Mouse (Mus musculus): ENCODE measurements around the gene Inpp4b. TPM values are rescaled to one million over a fixed set of nuclear protein-coding genes. Genes with fewer than 3 reads are reported as not detected.

Gene Inpp4b
- polyA plus RNA-seq, 1 experiment from 2014 or later = 9.1 TPM

GRCm38 (mm10) chr8:81489894-81490661, 147.7 kb downstream of the Inpp4b start:
- peak overlapping the region; percentile 34 for H3K27ac ChIP-seq
- WGBS = 50% methylated on average over 2 of the region's 2 CpGs
- peak; percentile 86 for DNase-seq (ENCODE audit: low spot score)
- no peaks in the 10 kb centered on the region for H3K27me3 ChIP-seq (ENCODE audit: insufficient read depth, low read length)
- H3K36me3 ChIP-seq (ENCODE audit: insufficient read depth, low read length) = no peaks in the 10 kb centered on the region
- no peak overlapping the region for H3K9ac ChIP-seq (ENCODE audit: low read depth, low read length)
- peak; percentile 84 for ATAC-seq (replicated peaks; ENCODE audit: low FRiP score, low read depth)
- no peak overlapping the region for H3K4me2 ChIP-seq (ENCODE audit: low read length)
- H3K9me3 ChIP-seq (replicated peaks; ENCODE audit: low read length) = no peaks in the 10 kb centered on the region
- H3K4me1 ChIP-seq (replicated peaks; ENCODE audit: insufficient read depth, low read length) = peaks cover 12% of the 10 kb centered on the region; the same call in 1 of the 2 replicates
- no peak for TF ChIP-seq CTCF (IDR thresholded peaks at IDR 0.05; ENCODE audit: low read depth)
- no peak overlapping the region for H3K4me3 ChIP-seq (replicated peaks; ENCODE audit: low read depth, low read length)

- no peaks in the 10 kb centered on the region for H3K9me3 ChIP-seq (replicated peaks; ENCODE audit: low read length)
- no peaks in the 10 kb centered on the region for H3K36me3 ChIP-seq (ENCODE audit: insufficient read depth, low read length)
- no peak overlapping the region for H3K9ac ChIP-seq (ENCODE audit: low read depth, low read length)
- H3K27ac ChIP-seq = peak overlapping the region; percentile 34; the same call in 1 of the 2 replicates
- no peaks in the 10 kb centered on the region for H3K27me3 ChIP-seq (ENCODE audit: insufficient read depth, low read length)
- H3K4me3 ChIP-seq (replicated peaks; ENCODE audit: low read depth, low read length) = no peak overlapping the region
- H3K4me1 ChIP-seq (replicated peaks; ENCODE audit: insufficient read depth, low read length) = peaks cover 12% of the 10 kb centered on the region; the same call in 1 of the 2 replicates
- DNase-seq (ENCODE audit: low spot score) = peak; percentile 28
- ATAC-seq (replicated peaks; ENCODE audit: low FRiP score, low read depth) = no peak; the same call in 1 of the 2 replicates
- WGBS = 20% methylated on average over 2 of the region's 2 CpGs
- TF ChIP-seq CTCF (IDR thresholded peaks at IDR 0.05; ENCODE audit: low read depth) = no peak
- no peak overlapping the region for H3K4me2 ChIP-seq (ENCODE audit: low read length)
Observed at GRCm38 (mm10) chr8:81491097-81491705, 148.8 kb downstream of the Inpp4b start.

GRCm38 (mm10) chr8:81491706-81492204, 149.4 kb downstream of the Inpp4b start:
- H3K4me2 ChIP-seq (ENCODE audit: low read length) = no peak overlapping the region
- no peak for DNase-seq (ENCODE audit: low spot score)
- peaks cover 12% of the 10 kb centered on the region; the same call in 1 of the 2 replicates for H3K4me1 ChIP-seq (replicated peaks; ENCODE audit: insufficient read depth, low read length)
- H3K9ac ChIP-seq (ENCODE audit: low read depth, low read length) = no peak overlapping the region
- WGBS = 76% methylated on average over 3 of the region's 3 CpGs
- H3K27ac ChIP-seq = no peak overlapping the region
- H3K4me3 ChIP-seq (replicated peaks; ENCODE audit: low read depth, low read length) = no peak overlapping the region
- no peaks in the 10 kb centered on the region for H3K27me3 ChIP-seq (ENCODE audit: insufficient read depth, low read length)
- no peaks in the 10 kb centered on the region for H3K9me3 ChIP-seq (replicated peaks; ENCODE audit: low read length)
- no peaks in the 10 kb centered on the region for H3K36me3 ChIP-seq (ENCODE audit: insufficient read depth, low read length)
- no peak for ATAC-seq (replicated peaks; ENCODE audit: low FRiP score, low read depth)
- no peak for TF ChIP-seq CTCF (IDR thresholded peaks at IDR 0.05; ENCODE audit: low read depth)

GRCm38 (mm10) chr8:81494823-81495222, 152.5 kb downstream of the Inpp4b start:
- ATAC-seq (replicated peaks; ENCODE audit: low FRiP score, low read depth) (no peak), DNase-seq (ENCODE audit: low spot score) (no peak)
- Histone ChIP-seq H3K27me3 (ENCODE audit: insufficient read depth, low read length) (no peaks in the 10 kb centered on the region), H3K4me3 (replicated peaks; ENCODE audit: low read depth, low read length) (no peak overlapping the region), H3K27ac (no peak overlapping the region), H3K9me3 (replicated peaks; ENCODE audit: low read length) (no peaks in the 10 kb centered on the region), H3K4me1 (replicated peaks; ENCODE audit: insufficient read depth, low read length) (peaks cover 12% of the 10 kb centered on the region; the same call in 1 of the 2 replicates), H3K4me2 (ENCODE audit: low read length) (no peak overlapping the region), H3K36me3 (ENCODE audit: insufficient read depth, low read length) (no peaks in the 10 kb centered on the region), H3K9ac (ENCODE audit: low read depth, low read length) (no peak overlapping the region)
- TF ChIP-seq CTCF (IDR thresholded peaks at IDR 0.05; ENCODE audit: low read depth) = no peak
- WGBS = 93% methylated on average over 2 of the region's 2 CpGs

GRCm38 (mm10) chr8:81497646-81498045, 155.3 kb downstream of the Inpp4b start:
- no peak overlapping the region for H3K27ac ChIP-seq
- H3K9me3 ChIP-seq (replicated peaks; ENCODE audit: low read length) = no peaks in the 10 kb centered on the region
- no peaks in the 10 kb centered on the region for H3K4me1 ChIP-seq (replicated peaks; ENCODE audit: insufficient read depth, low read length)
- 85% methylated on average over 2 of the region's 2 CpGs for WGBS
- DNase-seq (ENCODE audit: low spot score) (no peak), ATAC-seq (replicated peaks; ENCODE audit: low FRiP score, low read depth) (no peak)
- H3K27me3 ChIP-seq (ENCODE audit: insufficient read depth, low read length) = no peaks in the 10 kb centered on the region
- TF ChIP-seq CTCF (IDR thresholded peaks at IDR 0.05; ENCODE audit: low read depth) = no peak
- H3K4me3 ChIP-seq (replicated peaks; ENCODE audit: low read depth, low read length) = no peak overlapping the region
- H3K4me2 ChIP-seq (ENCODE audit: low read length) = no peak overlapping the region
- no peaks in the 10 kb centered on the region for H3K36me3 ChIP-seq (ENCODE audit: insufficient read depth, low read length)
- no peak overlapping the region for H3K9ac ChIP-seq (ENCODE audit: low read depth, low read length)

- ATAC-seq (replicated peaks; ENCODE audit: low FRiP score, low read depth) (no peak), DNase-seq (ENCODE audit: low spot score) (no peak)
- Histone ChIP-seq H3K36me3 (ENCODE audit: insufficient read depth, low read length) (no peaks in the 10 kb centered on the region), H3K4me2 (ENCODE audit: low read length) (no peak overlapping the region), H3K4me3 (replicated peaks; ENCODE audit: low read depth, low read length) (no peak overlapping the region), H3K27me3 (ENCODE audit: insufficient read depth, low read length) (no peaks in the 10 kb centered on the region), H3K27ac (no peak overlapping the region), H3K9ac (ENCODE audit: low read depth, low read length) (no peak overlapping the region), H3K4me1 (replicated peaks; ENCODE audit: insufficient read depth, low read length) (no peaks in the 10 kb centered on the region), H3K9me3 (replicated peaks; ENCODE audit: low read length) (no peaks in the 10 kb centered on the region)
- WGBS = 76% methylated on average over 2 of the region's 2 CpGs
- TF ChIP-seq CTCF (IDR thresholded peaks at IDR 0.05; ENCODE audit: low read depth) = no peak
Observed at GRCm38 (mm10) chr8:81502216-81502615, 159.9 kb downstream of the Inpp4b start.
